Mouse (Mus musculus): ENCODE data around the gene Wfdc21.

DNA sequence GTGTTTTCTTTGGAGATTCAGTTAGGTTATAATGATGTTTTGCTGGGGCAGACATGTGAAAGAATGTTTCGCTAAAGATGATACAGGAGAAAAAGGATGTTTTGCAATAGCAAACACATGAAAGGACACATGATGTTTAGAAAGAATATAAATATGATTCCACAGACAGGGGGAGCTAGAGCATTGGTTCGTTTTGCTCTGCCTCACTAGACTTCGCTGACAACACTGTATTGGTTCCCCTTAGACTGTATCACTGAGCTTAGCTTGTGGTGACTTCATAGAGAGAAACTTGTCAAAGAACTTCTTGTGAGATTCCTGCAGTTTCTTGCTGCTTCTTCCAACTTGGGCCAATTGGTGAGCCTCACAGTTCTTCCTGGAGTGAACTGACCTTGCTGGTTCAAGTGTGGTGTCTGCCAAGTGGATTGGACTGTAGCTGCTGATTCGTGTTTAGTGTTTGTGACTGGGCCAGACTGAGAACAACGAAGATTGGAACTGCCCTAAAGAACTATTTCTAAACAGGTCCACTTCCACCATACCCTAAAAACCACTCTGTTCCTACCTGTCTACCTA, 13.6 kb upstream of the Wfdc21 start:
- no peak for TF ChIP-seq USF1 (IDR thresholded peaks at IDR 0.05; ENCODE audit: low read depth)
- no peak for TF ChIP-seq E2F4 (IDR thresholded peaks at IDR 0.05; ENCODE audit: insufficient read depth)
- no peak for TF ChIP-seq POLR2A (IDR thresholded peaks at IDR 0.05; ENCODE audit: insufficient read length, low read depth)
- no peak for TF ChIP-seq CEBPB (IDR thresholded peaks at IDR 0.05; ENCODE audit: insufficient read depth, poor library complexity, severe bottlenecking)
- no peak for TF ChIP-seq TCF12 (IDR thresholded peaks at IDR 0.05; ENCODE audit: insufficient read depth, poor library complexity, severe bottlenecking)
- no peak for TF ChIP-seq POLR2AphosphoS2 (IDR thresholded peaks at IDR 0.05; ENCODE audit: insufficient read length, low read depth)
- TF ChIP-seq SRF (IDR thresholded peaks at IDR 0.05; ENCODE audit: control insufficient read depth, insufficient read length, low read depth): no peak
- no peak for TF ChIP-seq MYOD1 (IDR thresholded peaks at IDR 0.05; ENCODE audit: control insufficient read depth in 1 of 3, insufficient read length in 2 of 3, low read depth in 2 of 3)
- TF ChIP-seq MAX (IDR thresholded peaks at IDR 0.05; ENCODE audit: low read depth): no peak
